Mouse (Mus musculus) mouse embryonic stem cell (cell line): ENCODE measurements around the gene Gm21312.
"Not testable (repeated sequence)": the region's sequence is repeated elsewhere in the genome, so short reads cannot be mapped to it uniquely, and the experiment has no call there.

Source experiments
- in situ Hi-C, 2 experiments: fragments of 300-500 bp; cut with MboI; formaldehyde crosslinking; loops; 1 replicate in 1 of 2; 3 replicates in 1 of 2; pipeline ENCODE4 v1.14.3; 2019 to 2020; ENCODE audit warnings: low sequenced_read_pairs in 2 of 2, low pct_unique_long_range_greater_than_20kb in 1 of 2, mixed read lengths in 1 of 2; ENCODE audit not compliant: unreplicated experiment in 1 of 2

Gm21312 gene

GRCm38 (mm10) chr10:104176724-104177123 is at the start of gene Gm21312:
Gene Gm21312 (plus strand): TSS chr10:104177024.
- in situ Hi-C loops, result not testable (repeated sequence)

GRCm38 (mm10) chr10:104142687-104143086 is 34.1 kb upstream of the Gm21312 start, which contains the start of gene Gm21293:
Gene Gm21293 (plus strand): TSS chr10:104142987.
- in situ Hi-C loops, result not testable (repeated sequence)

- in situ Hi-C loops, result not testable (repeated sequence)
Observed at GRCm38 (mm10) chr10:104151197-104151596, 25.6 kb upstream of the Gm21312 start, which contains the start of gene Gm6763. Gene Gm6763 (plus strand): TSS chr10:104151497.

GRCm38 (mm10) chr10:104159706-104160105 is 17.1 kb upstream of the Gm21312 start, which contains the start of gene Gm8764:
Gene Gm8764 (plus strand): TSS chr10:104160006.
- in situ Hi-C loops, result not testable (repeated sequence)

- in situ Hi-C loops, result not testable (repeated sequence)
Observed at GRCm38 (mm10) chr10:104168215-104168614, 8.6 kb upstream of the Gm21312 start, which contains the start of gene Gm21304. Gene Gm21304 (plus strand): TSS chr10:104168515.

GRCm38 (mm10) chr10:104185233-104185632 is 8.4 kb downstream of the Gm21312 start, which contains the start of gene Gm20765:
Gene Gm20765 (plus strand): TSS chr10:104185533.
- in situ Hi-C loops, result not testable (repeated sequence)

GRCm38 (mm10) chr10:104193742-104194141 is 16.9 kb downstream of the Gm21312 start, which contains the start of gene Gm4340:
Gene Gm4340 (plus strand): TSS chr10:104194042.
- in situ Hi-C loops, result not testable (repeated sequence)

- in situ Hi-C loops, result no loop called here
Observed at GRCm38 (mm10) chr10:104209655-104210054, 32.8 kb downstream of the Gm21312 start.

- in situ Hi-C loops, result no loop called here
Observed at GRCm38 (mm10) chr10:104210268-104210990, 33.6 kb downstream of the Gm21312 start.

- in situ Hi-C loops, result no loop called here
Observed at GRCm38 (mm10) chr10:104214527-104214926, 37.7 kb downstream of the Gm21312 start.

GRCm38 (mm10) chr10:104220303-104221021 is 43.6 kb downstream of the Gm21312 start:
- in situ Hi-C loops, result no loop called here
